Mouse (Mus musculus) 3T3-L1 (cell line): ENCODE measurements around the gene Cd244a.

Experiments used
- DNase-seq: peaks from one replicate; pipeline ENCODE4 v3.0.0-alpha.2; 2015; ENCODE audit warnings: low read depth, low spot score

Cd244a gene

DNA sequence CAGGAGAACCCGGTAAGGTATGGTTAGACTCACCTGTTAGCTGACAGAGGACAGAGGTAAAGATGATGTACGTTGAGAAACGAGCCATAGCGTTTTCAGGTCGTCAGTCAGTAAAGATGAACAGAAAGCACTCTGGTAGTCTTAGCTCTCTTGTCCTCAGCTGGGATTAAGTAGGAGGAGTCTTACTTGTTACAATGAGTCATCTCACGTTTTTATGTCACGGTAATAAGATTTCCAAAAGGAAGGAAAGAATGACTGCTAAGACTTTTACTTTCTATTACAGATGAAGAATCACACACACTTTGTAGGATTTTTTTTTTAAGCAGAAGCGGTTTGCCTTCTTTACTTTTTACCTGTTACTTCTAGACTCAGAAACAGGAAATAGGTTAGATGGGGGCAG lies 89.8 kb downstream of the Cd244a start:
- DNase-seq = no peak

DNA sequence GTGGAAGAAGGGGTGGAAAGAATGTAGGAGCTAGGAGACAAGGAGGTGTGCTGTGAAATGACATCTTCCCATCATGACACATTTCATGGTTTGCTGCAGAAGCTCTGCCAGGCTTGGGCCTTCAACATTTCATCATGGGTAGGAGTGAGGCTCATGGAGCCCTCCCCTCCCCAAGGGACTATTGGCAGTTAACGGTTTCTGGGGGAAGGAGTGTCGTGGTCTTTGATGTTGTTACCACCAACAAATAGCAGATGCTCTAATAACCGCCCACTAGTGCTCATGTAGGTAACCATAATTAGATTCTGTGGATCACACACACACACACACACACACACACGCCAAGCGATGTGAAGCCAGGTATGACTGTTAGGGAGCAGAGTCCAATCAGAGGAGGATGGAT lies 93.7 kb downstream of the Cd244a start, which contains the start of gene Slamf7:
Slamf7 (minus strand) TSS at position 302 of the 400 bp plus-strand sequence.
- DNase-seq = no peak

DNA sequence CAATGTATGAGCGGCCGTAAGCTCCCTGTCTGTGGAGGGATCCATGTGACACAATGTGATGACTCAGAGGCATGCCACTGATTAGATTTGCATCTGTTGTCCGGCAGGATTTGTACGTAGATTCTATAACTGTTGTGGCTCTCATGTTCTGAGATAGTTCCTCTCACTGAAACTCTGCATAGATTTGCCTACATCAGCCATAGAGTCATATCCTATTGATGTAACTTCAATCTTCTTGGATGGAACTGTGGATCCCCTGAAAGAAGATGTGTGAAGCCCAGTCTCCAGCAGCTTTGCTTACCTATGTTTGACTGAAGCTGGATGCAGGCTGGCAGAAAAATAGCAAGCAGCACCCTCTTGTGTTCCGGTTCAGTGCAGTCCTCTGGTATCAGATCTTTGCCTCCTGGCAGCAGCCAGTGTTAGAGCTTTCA lies 99.6 kb downstream of the Cd244a start:
- DNase-seq = no peak
